Mouse (Mus musculus): ENCODE data around the gene Tmprss11f. TPM values are rescaled to one million over a fixed set of nuclear protein-coding genes. Genes with fewer than 3 reads are reported as not detected.

The Tmprss11f gene
- total RNA-seq, 2 experiments from 2014 or later, result not detected

Other genes with a start within 250 kb of the Tmprss11f start
- gene Tmprss11a, start 163.4 kb downstream of the Tmprss11f start, total RNA-seq (2015), result not detected in 2 replicates
- gene Tmprss11a, start 163.4 kb downstream of the Tmprss11f start, total RNA-seq (2017), result not detected in 2 replicates
- gene Tmprss11g, start 113.8 kb downstream of the Tmprss11f start, total RNA-seq (2015), result not detected in 2 replicates
- gene Tmprss11g, start 113.8 kb downstream of the Tmprss11f start, total RNA-seq (2017), result not detected in 2 replicates
- gene Tmprss11b, start 43.9 kb upstream of the Tmprss11f start, total RNA-seq (2015), result not detected in 2 replicates
- not detected in 2 replicates for gene Tmprss11b, start 43.9 kb upstream of the Tmprss11f start, total RNA-seq (2017)
- not detected in 2 replicates for gene Tmprss11e, start 113.4 kb upstream of the Tmprss11f start, total RNA-seq (2015)
- not detected in 2 replicates for gene Tmprss11e, start 113.4 kb upstream of the Tmprss11f start, total RNA-seq (2017)
- 104 and 107 TPM in 2 replicates for gene Ythdc1, start 171.8 kb upstream of the Tmprss11f start, total RNA-seq (2015)
- 141 and 143 TPM in 2 replicates for gene Ythdc1, start 171.8 kb upstream of the Tmprss11f start, total RNA-seq (2017)

Measured in megakaryocyte progenitor cell, adult 5-6 weeks (primary cell).